Mouse (Mus musculus) small intestine, adult 2 months (tissue): ENCODE data around the gene Numb.

Experiments used
- CTCF ChIP-seq: fragments of 200-500 bp; IDR thresholded peaks from 2 replicates; pipeline ENCODE4 v1.5.1; 2012; ENCODE audit warnings: low read depth, mild to moderate bottlenecking, control low read depth, inconsistent platforms, low read length, moderate library complexity, mixed read lengths; ENCODE audit not compliant: insufficient replicate concordance, insufficient read length; ENCODE audit errors: extremely low read depth
- POLR2A ChIP-seq: fragments of 200-500 bp; IDR thresholded peaks from 2 replicates; pipeline ENCODE4 v1.6.1; 2012; ENCODE audit warnings: low read depth, mild to moderate bottlenecking, control low read depth, inconsistent platforms, low read length, moderate library complexity

DNA sequence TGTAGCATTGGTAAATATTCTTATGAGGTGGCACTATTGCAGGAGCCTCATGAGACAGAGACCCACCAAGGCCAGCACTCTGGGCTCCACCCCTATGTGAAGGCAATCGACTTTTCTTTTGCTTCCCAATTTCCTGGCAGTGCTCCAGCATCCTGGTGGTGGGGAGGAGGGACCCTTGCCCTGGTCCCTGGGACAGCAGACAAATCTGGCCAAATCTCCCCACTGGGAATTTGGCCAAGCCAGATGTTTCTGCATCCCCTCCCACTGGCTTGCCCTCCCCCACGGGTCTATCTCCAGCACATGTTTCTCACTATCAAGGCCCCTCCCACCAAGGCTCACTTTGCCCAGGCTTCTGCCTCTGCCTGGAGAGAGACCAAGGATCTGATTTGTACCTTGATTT is 169.2 kb downstream of the Numb start:
- TF ChIP-seq POLR2A (no peak), CTCF (no peak)
